Mouse (Mus musculus) liver, postnatal 0 days (tissue): ENCODE measurements around the gene Ccdc92. TPM values are rescaled to one million over a fixed set of nuclear protein-coding genes. Genes with fewer than 3 reads are reported as not detected.

Source experiments
- ATAC-seq: fragments of 200-750 bp; cut with Nextera tagmentation; 2 replicates; pipeline ENCODE4 v1.8.0; 2017; ENCODE audit warnings: mild to moderate bottlenecking, moderate library complexity
- DNase-seq: peaks from one replicate; pipeline ENCODE4 v3.0.0-alpha.2; 2016
- H3K27ac ChIP-seq: fragments of 300-500 bp; sonication (generic); 2 replicates; pipeline ENCODE4 v1.5.1; 2014; ENCODE audit warnings: antibody characterized with exemption, moderate library complexity, mild to moderate bottlenecking, low read depth
- H3K27me3 ChIP-seq: fragments of 300-500 bp; sonication (generic); 2 replicates; pipeline ENCODE4 v1.6.1; 2014; ENCODE audit warnings: low read length, control low read depth, mixed read lengths; ENCODE audit not compliant: insufficient read depth
- H3K36me3 ChIP-seq: fragments of 300-500 bp; sonication (generic); replicated peaks from 2 replicates; pipeline ENCODE4 v1.6.1; 2014; ENCODE audit warnings: mild to moderate bottlenecking, control low read depth, low read length, moderate library complexity, mixed read lengths; ENCODE audit not compliant: insufficient read depth
- H3K4me1 ChIP-seq: fragments of 300-500 bp; sonication (generic); 2 replicates; pipeline ENCODE4 v1.6.1; 2014; ENCODE audit warnings: antibody characterized with exemption, mild to moderate bottlenecking, control low read depth; ENCODE audit not compliant: insufficient read depth
- H3K4me2 ChIP-seq: fragments of 300-500 bp; sonication (generic); 2 replicates; pipeline ENCODE4 v1.6.1; 2014; ENCODE audit warnings: low read depth, mild to moderate bottlenecking, low read length, moderate library complexity, mixed read lengths
- H3K4me3 ChIP-seq: fragments of 300-500 bp; sonication (generic); 2 replicates; pipeline ENCODE4 v1.5.1; 2014; ENCODE audit warnings: low read depth, low read length
- H3K9ac ChIP-seq: fragments of 300-500 bp; sonication (generic); replicated peaks from 2 replicates; pipeline ENCODE4 v1.6.1; 2014; ENCODE audit warnings: mild to moderate bottlenecking, moderate library complexity
- H3K9me3 ChIP-seq: fragments of 300-500 bp; sonication (generic); 2 replicates; pipeline ENCODE4 v1.6.1; 2016; ENCODE audit warnings: mild to moderate bottlenecking, control low read depth, low read length, mixed read lengths
- CTCF ChIP-seq: sonication (generic); IDR thresholded peaks from 2 replicates; pipeline ENCODE4 v1.5.1; 2016; ENCODE audit warnings: antibody characterized with exemption, low read depth
- EP300 ChIP-seq: IDR thresholded peaks from 2 replicates; pipeline ENCODE4 v1.6.1; 2016; ENCODE audit warnings: antibody characterized with exemption, low read depth, mild to moderate bottlenecking
- WGBS: fragments of 180-500 bp; shearing (Covaris S2); extraction: QIAGEN DNeasy Blood & Tissue Kit; methylation state at CpG from one replicate; pipeline ENCODE4 v1.1.7; 2014; ENCODE audit not compliant: insufficient replicate concordance; 5-methylcytosine and 5-hydroxymethylcytosine counted together
- polyA plus RNA-seq: library from polyadenylated mRNA; unstranded; fragments of >200 nt; fragmentation: Nextera tagmentation; extraction: Ambion mirVana; gene quantifications from 2 replicates; pipeline ENCODE4 v1.2.1, GENCODE M21; 2015

Gene Ccdc92
- polyA plus RNA-seq, 1 experiment from 2014 or later: 0.35 TPM

DNA sequence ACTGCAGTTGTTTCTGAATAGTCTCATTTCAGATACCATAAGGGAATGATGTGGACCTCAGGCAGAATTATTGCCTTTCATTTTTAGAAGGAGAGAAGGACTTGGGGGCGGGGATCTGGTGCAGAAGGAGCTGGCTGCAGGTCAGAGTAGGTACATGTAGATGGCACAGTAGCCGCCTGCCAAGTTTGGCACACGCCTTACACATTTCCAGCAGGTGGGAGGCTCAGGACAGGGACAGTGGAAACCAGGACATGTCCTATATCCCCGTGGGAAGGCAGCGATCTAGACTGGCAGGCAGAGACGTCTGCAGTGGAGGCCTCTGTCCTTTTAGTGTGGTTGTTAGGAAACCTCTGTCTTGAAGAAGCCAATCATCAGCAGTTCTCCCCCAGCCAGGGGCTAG, 17.6 kb upstream of the Ccdc92 start:
- ATAC-seq (no peak), DNase-seq (no peak)
- Histone ChIP-seq H3K4me3 (no peak overlapping the region), H3K27ac (no peak overlapping the region), H3K4me1 (no peaks in the 10 kb centered on the region), H3K9me3 (no peaks in the 10 kb centered on the region), H3K4me2 (no peak overlapping the region), H3K36me3 (peaks cover 4% of the 10 kb centered on the region), H3K9ac (no peak overlapping the region), H3K27me3 (no peaks in the 10 kb centered on the region)
- TF ChIP-seq EP300 (no peak), CTCF (no peak)
- 85% methylated on average over 6 of the region's 6 CpGs for WGBS

- ATAC-seq: no peak
- TF ChIP-seq CTCF (no peak), EP300 (no peak)
- 85% methylated on average over 4 of the region's 4 CpGs for WGBS
Observed at GRCm38 (mm10) chr5:124879251-124879650, 17.0 kb upstream of the Ccdc92 start.

GRCm38 (mm10) chr5:124873890-124874601, 11.8 kb upstream of the Ccdc92 start:
- TF ChIP-seq CTCF (no peak), EP300 (no peak)
- Histone ChIP-seq H3K27me3 (no peaks in the 10 kb centered on the region), H3K4me3 (no peak overlapping the region), H3K27ac (no peak overlapping the region), H3K4me1 (peaks cover 3% of the 10 kb centered on the region), H3K9ac (no peak overlapping the region), H3K9me3 (no peaks in the 10 kb centered on the region), H3K36me3 (no peaks in the 10 kb centered on the region), H3K4me2 (no peak overlapping the region)
- 81% methylated on average over 6 of the region's 6 CpGs for WGBS
- ATAC-seq: no peak
- no peak for DNase-seq

More at GRCm38 (mm10) chr5:124879251-124879650, 17.0 kb upstream of the Ccdc92 start:
- no peak overlapping the region for H3K9ac ChIP-seq
- DNase-seq: no peak
- H3K27me3 ChIP-seq: no peaks in the 10 kb centered on the region
- no peak overlapping the region for H3K27ac ChIP-seq
- H3K9me3 ChIP-seq: no peaks in the 10 kb centered on the region
- H3K4me2 ChIP-seq: no peak overlapping the region
- H3K4me3 ChIP-seq: no peak overlapping the region
- H3K4me1 ChIP-seq: no peaks in the 10 kb centered on the region
- H3K36me3 ChIP-seq: 0 out of 2 replicates have a peak, but pooled peaks cover 2% of the 10 kb centered on the region

GRCm38 (mm10) chr5:124873096-124873495, 10.9 kb upstream of the Ccdc92 start:
- Histone ChIP-seq H3K9ac (no peak overlapping the region), H3K4me1 (peaks cover 3% of the 10 kb centered on the region), H3K4me3 (no peak overlapping the region), H3K36me3 (no peaks in the 10 kb centered on the region), H3K4me2 (no peak overlapping the region), H3K27me3 (no peaks in the 10 kb centered on the region), H3K9me3 (no peaks in the 10 kb centered on the region), H3K27ac (no peak overlapping the region)
- no peak for TF ChIP-seq EP300
- TF ChIP-seq CTCF: no peak
- no peak for DNase-seq
- WGBS: 53% methylated on average over 3 of the region's 3 CpGs
- ATAC-seq: no peak

DNA sequence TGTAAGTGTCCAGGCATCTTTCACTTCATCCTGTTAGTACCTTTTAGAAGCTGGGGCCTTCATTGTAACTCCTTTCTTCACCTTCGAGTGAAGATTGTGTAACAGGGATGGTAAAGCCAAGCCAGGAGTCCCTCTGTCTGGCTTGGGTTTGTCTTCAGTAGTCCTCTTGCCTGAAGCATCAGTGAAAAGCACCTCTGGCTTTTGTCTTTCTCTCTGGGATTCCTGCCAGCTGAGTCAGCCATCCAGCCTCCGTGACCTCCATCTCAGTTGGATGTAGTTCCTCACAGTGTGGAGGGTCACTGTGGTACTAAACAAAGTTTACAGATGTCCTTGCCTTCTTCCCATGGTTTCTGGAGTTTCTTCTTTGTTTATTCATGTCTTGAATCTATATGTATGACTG, 9.8 kb upstream of the Ccdc92 start:
- DNase-seq (no peak), ATAC-seq (no peak)
- Histone ChIP-seq H3K4me2 (no peak overlapping the region), H3K27me3 (no peaks in the 10 kb centered on the region), H3K4me3 (no peak overlapping the region), H3K36me3 (no peaks in the 10 kb centered on the region), H3K27ac (no peak overlapping the region), H3K4me1 (peaks cover 3% of the 10 kb centered on the region), H3K9ac (no peak overlapping the region), H3K9me3 (no peaks in the 10 kb centered on the region)
- TF ChIP-seq EP300 (no peak), CTCF (no peak)
- WGBS: 64% methylated on average over 2 of the region's 2 CpGs

GRCm38 (mm10) chr5:124868981-124869380, 6.8 kb upstream of the Ccdc92 start:
- ATAC-seq: no peak
- H3K27ac ChIP-seq: no peak overlapping the region

More at GRCm38 (mm10) chr5:124868981-124869380, 6.8 kb upstream of the Ccdc92 start:
- no peak for TF ChIP-seq EP300
- peak; percentile 69 for TF ChIP-seq CTCF
- no peak overlapping the region for H3K9ac ChIP-seq
- H3K4me1 ChIP-seq: peaks cover 4% of the 10 kb centered on the region
- WGBS: 49% methylated on average over 4 of the region's 4 CpGs
- H3K27me3 ChIP-seq: no peaks in the 10 kb centered on the region
- no peaks in the 10 kb centered on the region for H3K36me3 ChIP-seq
- peak; percentile 59 for DNase-seq
- no peaks in the 10 kb centered on the region for H3K9me3 ChIP-seq
- no peak overlapping the region for H3K4me3 ChIP-seq
- H3K4me2 ChIP-seq: no peak overlapping the region
